Mouse (Mus musculus) v-Abl transformed pro-B cells (cell line): Measurements from ENCODE around the gene Reep1.

Experiments
- in situ Hi-C, 2 experiments: fragments of 400-800 bp; cut with MboI; formaldehyde crosslinking; loops; one replicate each; pipeline ENCODE4 v1.15.1; 2025; ENCODE audit not compliant: unreplicated experiment in 2 of 2

Reep1 gene

DNA sequence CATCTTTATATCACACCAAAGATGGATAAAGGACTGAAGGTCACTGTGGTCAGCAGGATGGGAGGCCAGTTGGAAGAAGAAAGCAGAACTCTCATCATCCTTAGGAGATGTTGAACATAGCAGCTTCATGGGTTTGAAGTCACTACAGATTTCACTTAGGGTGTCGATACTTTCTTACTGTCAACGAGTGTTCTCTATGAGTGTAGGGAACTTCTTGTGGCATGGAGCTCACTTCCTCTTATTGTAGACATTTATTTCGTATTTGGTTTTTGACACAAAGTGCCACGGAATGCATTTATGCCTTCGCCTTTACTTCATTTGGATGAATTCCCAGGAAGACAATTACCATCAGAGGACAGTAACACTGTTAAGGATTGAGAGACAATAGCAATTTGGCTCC lies 28.7 kb downstream of the Reep1 start:
- in situ Hi-C loops = no loop called here

- in situ Hi-C loops = no loop called here
These were observed 29.8 kb downstream of the Reep1 start for GRCm38 (mm10) chr6:71737202-71737601.

GRCm38 (mm10) chr6:71738611-71739010 lies 31.2 kb downstream of the Reep1 start:
- in situ Hi-C loops = no loop called here

GRCm38 (mm10) chr6:71740921-71741320 lies 33.6 kb downstream of the Reep1 start:
- in situ Hi-C loops = no loop called here

DNA sequence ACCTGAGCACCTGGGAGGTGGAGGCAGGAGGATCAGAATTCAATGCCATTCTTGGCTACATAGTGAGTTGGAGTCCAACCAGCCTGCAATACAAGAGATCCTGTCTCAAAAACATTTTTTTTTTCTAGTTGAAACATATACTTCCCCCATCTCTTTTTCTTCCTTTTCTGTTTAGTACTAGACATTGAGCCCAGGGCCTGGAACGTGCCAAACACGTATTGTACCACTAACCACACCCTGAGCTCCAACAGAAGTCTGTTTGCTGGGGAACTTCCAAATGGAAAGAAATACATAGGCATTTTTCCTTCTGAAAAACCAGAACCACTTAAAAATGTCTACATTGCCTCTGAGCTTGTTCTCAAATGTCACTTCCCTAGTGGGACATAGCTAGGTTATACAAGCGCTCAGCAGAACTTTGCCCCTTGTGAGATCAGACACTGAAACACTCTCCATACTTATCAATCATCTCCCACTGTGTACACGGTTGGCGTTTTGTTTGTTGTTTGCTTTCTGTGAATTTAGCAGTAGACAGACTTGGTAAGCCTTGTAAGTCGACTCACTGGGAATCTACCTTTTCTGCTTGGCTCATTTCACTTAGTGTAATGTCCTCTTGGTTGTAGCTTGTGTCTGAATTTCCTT lies 34.8 kb downstream of the Reep1 start:
- in situ Hi-C loops = no loop called here

- in situ Hi-C loops = no loop called here
These were observed 37.6 kb downstream of the Reep1 start for GRCm38 (mm10) chr6:71744934-71745333.

- in situ Hi-C loops = no loop called here
These were observed 38.3 kb downstream of the Reep1 start for GRCm38 (mm10) chr6:71745482-71746234.

GRCm38 (mm10) chr6:71746246-71746645 lies 38.9 kb downstream of the Reep1 start:
- in situ Hi-C loops = no loop called here

DNA sequence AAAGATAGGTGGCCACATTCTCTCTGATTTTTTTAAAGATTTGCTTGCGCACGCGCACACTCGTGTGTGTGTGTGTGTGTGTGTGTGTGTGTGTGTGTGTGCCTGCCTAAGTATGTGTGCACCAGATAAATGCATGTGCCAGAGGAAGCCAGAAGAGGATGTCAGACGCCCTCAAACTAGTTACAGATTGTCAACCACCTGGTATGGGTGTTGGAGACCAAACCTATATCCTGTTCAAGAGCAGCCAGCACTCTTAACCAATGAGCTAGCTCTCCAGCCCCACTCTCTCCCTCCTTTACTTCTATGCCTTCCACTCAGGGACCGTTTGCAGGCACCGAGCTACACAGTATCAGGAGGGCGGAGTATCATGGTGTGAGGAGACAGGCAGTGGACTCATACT lies 39.5 kb downstream of the Reep1 start:
- in situ Hi-C loops = no loop called here

- in situ Hi-C loops = no loop called here
These were observed 44.2 kb downstream of the Reep1 start for GRCm38 (mm10) chr6:71751602-71752001.

DNA sequence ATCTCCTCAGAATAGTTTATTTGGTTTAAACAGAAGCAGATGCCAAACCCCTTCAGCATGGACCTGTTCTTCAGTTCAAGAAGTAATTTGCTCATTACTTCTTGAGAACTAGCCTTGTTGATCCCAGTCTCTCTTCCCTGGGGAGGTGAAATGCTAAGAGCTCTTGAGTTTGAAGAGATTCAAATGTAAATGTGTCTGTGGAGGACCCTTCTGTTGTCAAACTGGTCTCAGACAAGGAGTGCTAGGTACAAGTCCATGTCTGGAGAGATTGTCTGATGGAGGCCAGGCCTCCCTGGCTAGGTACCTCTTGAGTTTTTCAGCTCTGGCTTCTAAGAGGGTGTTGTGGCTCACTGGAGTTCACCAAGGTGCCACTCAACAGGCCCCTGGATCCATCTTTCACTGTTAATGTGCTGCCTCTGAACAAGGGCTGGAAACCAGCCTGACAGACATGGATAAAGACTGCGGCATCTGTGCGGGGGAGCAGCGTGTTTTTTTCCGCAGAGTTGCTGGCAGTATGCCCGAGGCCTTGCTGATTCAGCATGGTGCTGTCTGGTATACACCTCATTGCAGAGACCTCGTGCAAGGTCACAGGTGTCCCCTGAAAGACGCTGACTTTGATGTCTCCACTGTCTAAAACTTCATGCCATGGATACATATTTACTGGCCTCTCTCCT lies 45.6 kb downstream of the Reep1 start:
- in situ Hi-C loops = no loop called here

GRCm38 (mm10) chr6:71757039-71757894 lies 49.9 kb downstream of the Reep1 start:
- in situ Hi-C loops = no loop called here

- in situ Hi-C loops = no loop called here
These were observed 51.4 kb downstream of the Reep1 start for GRCm38 (mm10) chr6:71758780-71759179.

GRCm38 (mm10) chr6:71760073-71760472 lies 52.7 kb downstream of the Reep1 start:
- in situ Hi-C loops = no loop called here

GRCm38 (mm10) chr6:71767761-71768160 lies 60.4 kb downstream of the Reep1 start:
- in situ Hi-C loops = no loop called here

- in situ Hi-C loops = no loop called here
These were observed 62.7 kb downstream of the Reep1 start for GRCm38 (mm10) chr6:71769901-71770690.

GRCm38 (mm10) chr6:71770856-71771255 lies 63.5 kb downstream of the Reep1 start:
- in situ Hi-C loops = no loop called here

DNA sequence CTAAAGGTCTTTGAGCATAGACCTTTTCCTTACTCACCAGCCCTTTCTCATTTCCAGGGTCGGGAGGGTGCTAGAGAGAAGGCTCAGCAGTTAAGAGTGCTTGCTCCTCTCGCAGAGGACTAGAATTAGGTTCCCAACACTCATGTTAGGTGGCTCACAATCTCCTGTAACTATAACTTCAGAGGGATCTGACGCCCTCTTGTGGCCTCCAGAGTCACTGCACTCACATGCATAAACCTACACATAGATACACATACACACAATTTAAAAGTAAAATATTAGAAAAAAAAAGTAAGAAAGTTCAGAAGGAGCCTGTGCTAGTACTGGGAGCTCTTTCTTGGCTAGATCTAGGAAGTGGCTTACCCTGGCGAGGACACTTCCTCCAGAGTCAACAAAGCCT lies 63.9 kb downstream of the Reep1 start:
- in situ Hi-C loops = no loop called here

DNA sequence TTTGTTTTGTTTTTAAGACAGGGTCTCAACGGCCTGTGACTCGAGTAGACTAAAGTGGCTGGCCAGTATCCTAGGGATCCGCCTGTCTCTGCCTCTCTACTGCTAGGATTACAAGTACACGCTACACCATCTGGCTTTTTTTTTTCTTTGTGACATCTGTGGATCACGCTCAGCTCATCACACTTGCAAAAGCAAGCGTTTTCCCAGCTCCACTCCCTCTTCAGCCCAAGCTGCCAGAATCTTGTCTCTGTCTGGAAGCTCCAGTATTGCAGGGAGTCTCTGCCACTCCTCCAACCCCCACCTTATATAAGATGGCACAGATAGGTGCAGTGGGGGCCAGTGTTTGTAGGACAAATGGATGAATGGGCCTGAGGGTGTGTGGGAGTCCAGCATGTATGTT lies 64.8 kb downstream of the Reep1 start:
- in situ Hi-C loops = no loop called here

GRCm38 (mm10) chr6:71772636-71773208 lies 65.4 kb downstream of the Reep1 start:
- in situ Hi-C loops = no loop called here
